Mouse (Mus musculus) Patski (cell line): Measurements from ENCODE around the gene Lif. TPM values are rescaled to one million over a fixed set of nuclear protein-coding genes. Genes with fewer than 3 reads are reported as not detected.
A peak's percentile ranks its signal among the peaks of the same experiment; 100 is the strongest.

Experiments
- ATAC-seq: fragments of 100-300 bp; one replicate; pipeline ENCODE4 v1.8.0; 2021
- CTCF ChIA-PET: fragments of 350-600 bp; sonication (Branson Sonifier 250); formaldehyde crosslinking; loops from one replicate; lab custom pipeline; 2022; ENCODE audit warnings: inconsistent platforms; lab: Charles Lee
- POLR2A ChIA-PET: fragments of 350-600 bp; sonication (Branson Sonifier 250); formaldehyde crosslinking; loops from one replicate; lab custom pipeline; 2022; ENCODE audit warnings: antibody characterized with exemption, inconsistent platforms; lab: Charles Lee
- DNase-seq: peaks from one replicate; pipeline ENCODE4 v3.0.0-alpha.2; 2011; ENCODE audit warnings: low read depth, low spot score
- H3K27me3 ChIP-seq: fragments of 371-371 bp; one replicate; pipeline ENCODE4 v1.5.1; 2021
- CTCF ChIP-seq: fragments of 100-300 bp; IDR thresholded peaks from one replicate; pipeline ENCODE4 v1.5.1; 2021
- in situ Hi-C: fragments of 300-500 bp; cut with MboI; formaldehyde crosslinking; loops from 3 replicates; pipeline ENCODE4 v1.11.1; 2018; ENCODE audit warnings: low pct_unique_long_range_greater_than_20kb, mixed read lengths
- polyA plus RNA-seq: library from polyadenylated mRNA; unstranded; gene quantifications from one replicate; pipeline ENCODE4 v1.2.3, GENCODE M21; 2021

The Lif gene
- polyA plus RNA-seq, 1 experiment from 2014 or later = 31.3 TPM

DNA sequence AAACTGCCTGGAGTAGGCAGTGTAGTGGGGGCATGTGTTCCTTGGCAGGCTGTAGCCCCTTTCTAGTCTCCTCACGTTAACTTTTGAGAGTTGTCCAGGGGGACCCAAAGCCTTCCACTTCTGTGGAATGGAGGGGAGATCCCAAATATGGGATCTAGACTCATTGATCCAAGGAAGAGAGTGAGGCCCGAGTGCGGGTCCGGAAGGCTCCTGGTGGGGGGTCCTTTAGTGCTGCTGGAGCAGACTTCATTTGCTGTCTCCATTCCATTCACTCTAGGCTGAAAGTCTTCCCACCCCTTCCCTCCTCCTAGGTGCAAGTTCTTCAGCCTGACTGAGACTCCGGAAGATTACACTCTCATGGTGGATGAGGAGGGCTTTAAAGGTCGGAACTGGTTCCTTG is 38.7 kb upstream of the Lif start:
- DNase-seq (no peak), ATAC-seq (no peak)
- TF ChIP-seq CTCF = no peak
- POLR2A ChIA-PET = interaction anchor here (1.2 kb wide), 1 partner anchor 35 kb away, joined by 5 read pairs; no protein-coding TSS in a partner anchor
- in situ Hi-C loops = loop anchor here (5.0 to 10.0 kb wide), 2 partner anchors 81 to 164 kb away; partner anchors contain the start of gene Rnf215
- no peaks in the 10 kb centered on the region for H3K27me3 ChIP-seq
- CTCF ChIA-PET = interaction anchor here (0.8 to 2.0 kb wide), 15 partner anchors 9 to 208 kb away, joined by 3 to 24 read pairs (median 5); partner anchors contain the start of genes Lif, Rnf215 and Tbc1d10a

GRCm38 (mm10) chr11:4219317-4219751 is 38.0 kb upstream of the Lif start:
- ChIA-PET POLR2A (interaction anchor here (0.6 to 1.5 kb wide), 6 partner anchors 33 to 197 kb away, joined by 3 to 5 read pairs (median 4); partner anchors contain the start of genes Rnf215 and Tbc1d10a), CTCF (interaction anchor here (0.8 to 2.0 kb wide), 29 partner anchors 10 to 232 kb away, joined by 3 to 24 read pairs (median 4); partner anchors contain the start of genes Lif, Rnf215 and Tbc1d10a)
- ATAC-seq (peak; percentile 41), DNase-seq (no peak)
- in situ Hi-C loops = loop anchor here (5.0 to 10.0 kb wide), 2 partner anchors 82 to 165 kb away; partner anchors contain the start of gene Rnf215
- no peak for TF ChIP-seq CTCF
- H3K27me3 ChIP-seq = no peaks in the 10 kb centered on the region

GRCm38 (mm10) chr11:4219908-4220307 is 37.4 kb upstream of the Lif start:
- no peak for TF ChIP-seq CTCF
- ChIA-PET CTCF (interaction anchor here (0.9 to 2.0 kb wide), 27 partner anchors 10 to 232 kb away, joined by 3 to 24 read pairs (median 4); partner anchors contain the start of genes Lif, Rnf215 and Tbc1d10a), POLR2A (interaction anchor here (1.0 to 1.5 kb wide), 4 partner anchors 33 to 197 kb away, joined by 3 to 5 read pairs (median 4); partner anchors contain the start of genes Rnf215 and Tbc1d10a)
- no peaks in the 10 kb centered on the region for H3K27me3 ChIP-seq
- no peak for DNase-seq
- no peak for ATAC-seq
- in situ Hi-C loops = loop anchor here (5.0 to 10.0 kb wide), 3 partner anchors 37 to 165 kb away; partner anchors contain the start of genes Lif and Rnf215

- DNase-seq = no peak
- no peaks in the 10 kb centered on the region for H3K27me3 ChIP-seq
- TF ChIP-seq CTCF = no peak
- POLR2A ChIA-PET = interaction anchor here (1.4 to 1.5 kb wide), 2 partner anchors 34 to 40 kb away, joined by 3 to 5 read pairs; partner anchors contain the start of gene Tbc1d10a
- CTCF ChIA-PET = interaction anchor here (0.9 to 2.0 kb wide), 15 partner anchors 11 to 89 kb away, joined by 3 to 24 read pairs (median 4); partner anchors contain the start of genes Lif and Tbc1d10a
- in situ Hi-C loops = loop anchor here (5.0 kb wide), 1 partner anchor 37 kb away; the partner anchor contains the start of gene Lif
- ATAC-seq = peak; percentile 42
Observed at GRCm38 (mm10) chr11:4220443-4221400, 36.6 kb upstream of the Lif start.

DNA sequence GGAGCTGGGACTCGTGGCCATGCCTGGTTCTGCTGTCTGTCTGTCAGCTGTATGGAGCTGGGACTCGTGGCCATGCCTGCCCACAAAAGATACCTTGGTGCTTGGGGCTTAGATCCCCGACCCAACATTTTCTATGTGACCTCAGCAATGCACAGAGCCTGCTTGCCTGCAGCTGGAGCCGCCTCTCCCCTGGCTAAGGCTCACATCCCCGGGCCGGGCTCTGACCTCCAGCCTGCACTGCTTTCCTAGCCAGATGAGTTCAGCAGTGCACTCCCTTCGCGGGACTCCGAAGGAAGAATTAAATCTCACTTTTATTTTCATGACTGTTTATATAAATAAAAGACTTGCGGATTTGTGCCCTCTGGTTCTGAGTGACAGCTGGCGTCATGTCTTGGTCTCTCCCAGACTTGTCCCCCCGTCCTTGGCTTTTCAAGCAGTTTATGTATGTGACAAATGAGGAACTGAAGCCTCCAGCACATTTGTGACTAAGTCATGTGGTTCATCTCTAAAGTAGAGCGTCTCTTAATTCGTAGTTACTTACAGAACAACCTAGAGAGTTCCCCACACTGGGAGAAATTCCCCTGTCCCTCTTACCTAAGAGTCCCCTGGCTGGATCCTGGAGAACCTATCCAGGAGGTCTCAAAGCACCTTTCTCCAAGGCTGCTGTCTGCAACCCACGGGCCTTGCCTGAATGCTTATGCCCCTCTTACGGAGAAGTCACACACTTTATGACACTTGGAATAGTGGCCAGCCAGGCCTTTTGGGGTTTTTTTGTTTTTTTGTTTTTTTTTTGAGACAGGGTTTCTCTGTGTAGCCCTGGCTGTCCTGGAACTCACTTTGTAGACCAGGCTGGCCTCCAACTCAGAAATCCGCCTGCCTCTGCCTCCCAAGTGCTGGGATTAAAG is 35.1 kb upstream of the Lif start:
- DNase-seq (no peak), ATAC-seq (no peak)
- CTCF ChIA-PET = no interaction called here
- POLR2A ChIA-PET = no interaction called here
- in situ Hi-C loops = loop anchor here (5.0 kb wide), 1 partner anchor 35 kb away; the partner anchor contains the start of gene Lif
- no peak for TF ChIP-seq CTCF
- no peaks in the 10 kb centered on the region for H3K27me3 ChIP-seq

DNA sequence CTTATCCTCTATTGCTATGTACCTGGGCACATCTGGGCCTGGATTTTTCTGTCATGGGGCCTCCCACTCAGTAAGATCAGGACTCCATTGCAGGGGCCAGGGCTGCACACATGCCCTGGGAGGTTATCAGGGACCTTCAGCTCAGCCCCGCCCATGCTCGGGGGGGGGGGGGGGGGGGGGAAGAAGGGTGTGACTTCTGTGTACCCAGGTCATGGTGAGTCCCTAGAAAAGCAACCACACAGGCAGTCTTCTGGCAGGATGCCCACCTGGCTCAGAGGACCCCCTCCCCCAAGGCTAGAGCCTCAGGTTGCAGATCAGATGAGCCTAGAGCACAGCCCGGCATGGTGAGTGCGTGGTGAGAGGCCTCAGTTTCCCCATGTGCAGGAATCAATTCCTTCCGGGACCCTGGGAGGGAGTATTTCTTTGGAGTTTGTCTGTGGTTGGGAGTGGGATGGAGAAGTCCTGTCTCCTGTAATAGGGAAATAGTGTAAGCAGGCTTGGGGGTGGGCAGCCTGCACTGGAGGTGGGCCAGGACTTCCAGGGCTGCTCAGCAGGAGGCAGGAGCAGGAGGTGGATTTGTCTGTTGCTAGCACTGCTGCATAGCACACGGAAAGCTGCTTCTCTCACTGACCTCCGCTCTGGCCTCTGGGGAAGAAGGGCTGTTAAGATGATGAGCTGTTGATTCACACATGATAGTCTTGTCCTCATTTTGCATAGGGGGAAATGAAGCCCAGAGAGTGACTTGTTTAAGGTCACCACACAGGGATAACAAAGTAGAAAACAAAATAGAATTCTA is 33.8 kb upstream of the Lif start:
- ATAC-seq (no peak), DNase-seq (no peak)
- ChIA-PET CTCF (no interaction called here), POLR2A (no interaction called here)
- in situ Hi-C loops = loop anchor here (5.0 kb wide), 1 partner anchor 34 kb away; the partner anchor contains the start of gene Lif
- H3K27me3 ChIP-seq = no peaks in the 10 kb centered on the region
- TF ChIP-seq CTCF = no peak

GRCm38 (mm10) chr11:4224223-4224622 is 33.1 kb upstream of the Lif start:
- ATAC-seq = no peak
- in situ Hi-C loops = loop anchor here (5.0 kb wide), 1 partner anchor 33 kb away; the partner anchor contains the start of gene Lif
- no peak for TF ChIP-seq CTCF
- no peaks in the 10 kb centered on the region for H3K27me3 ChIP-seq
- DNase-seq = no peak
- ChIA-PET POLR2A (no interaction called here), CTCF (no interaction called here)

- DNase-seq = no peak
Observed at GRCm38 (mm10) chr11:4226569-4227325, 30.6 kb upstream of the Lif start.

More at GRCm38 (mm10) chr11:4226569-4227325, 30.6 kb upstream of the Lif start:
- CTCF ChIA-PET = no interaction called here
- no peaks in the 10 kb centered on the region for H3K27me3 ChIP-seq
- no peak for ATAC-seq
- POLR2A ChIA-PET = interaction anchor here (0.6 kb wide), 1 partner anchor 10 kb away, joined by 4 read pairs; no protein-coding TSS in a partner anchor
- in situ Hi-C loops = loop anchor here (25.0 kb wide), 1 partner anchor 611 kb away; the partner anchor contains the start of gene Nf2
- no peak for TF ChIP-seq CTCF
